In genomic region chr8:85700751-85701351, GRCm38 (mm10) we compare ENCODE assay signal across 8 mouse cellular contexts. TPM values are rescaled to one million over a fixed set of nuclear protein-coding genes. Genes with fewer than 3 reads are reported as not detected.
DNase-seq lines count a peak whose midpoint lies in the region; ATAC-seq and TF ChIP-seq lines count a peak whose summit lies in the region.

Gene Neto2, minus strand, starts transcription at chr8:85700924.

- H3K4me3 ChIP-seq in heart, embryonic 13.5 days, result peak within 1 kb of the TSS; percentile 76
- H3K4me3 ChIP-seq in kidney, postnatal 0 days (replicated peaks; ENCODE audit: low read depth, low read length), result peak within 1 kb of the TSS; percentile 56
- peak within 1 kb of the TSS; percentile 59 for H3K4me3 ChIP-seq in liver, embryonic 11.5 days (ENCODE audit: low read depth, low read length)

- peak within 1 kb of the TSS; percentile 85 for H3K9ac ChIP-seq in heart, embryonic 13.5 days
- H3K9ac ChIP-seq in kidney, postnatal 0 days (ENCODE audit: low read depth, low read length), result peak within 1 kb of the TSS; percentile 64
- peak within 1 kb of the TSS; percentile 72 for H3K9ac ChIP-seq in liver, embryonic 11.5 days (ENCODE audit: low read depth, low read length)

- peak within 1 kb of the TSS; percentile 70 for H3K27ac ChIP-seq in heart, embryonic 13.5 days (replicated peaks)
- H3K27ac ChIP-seq in kidney, postnatal 0 days, result peak within 1 kb of the TSS; percentile 69
- peak within 1 kb of the TSS; percentile 40; the same call in 1 of the 2 replicates for H3K27ac ChIP-seq in liver, embryonic 11.5 days (ENCODE audit: low read depth, low read length)

- peaks cover 5% of the 10 kb centered on the region; the same call in 1 of the 2 replicates for H3K4me1 ChIP-seq in heart, embryonic 13.5 days
- no peaks in the 10 kb centered on the region for H3K4me1 ChIP-seq in kidney, postnatal 0 days (replicated peaks; ENCODE audit: insufficient read depth, low read length)
- H3K4me1 ChIP-seq in liver, embryonic 11.5 days (replicated peaks; ENCODE audit: control insufficient read depth, insufficient read depth, low read length), result peaks cover 5% of the 10 kb centered on the region; the same call in 1 of the 2 replicates

- peak; percentile 96 for DNase-seq in heart, adult 11 months
- DNase-seq in heart, adult 8-10 months (ENCODE audit: low spot score), result no peak
- peak; percentile 76 for DNase-seq in kidney, postnatal 0 days (ENCODE audit: low spot score)
- peak; percentile 70 for DNase-seq in liver, embryonic 11.5 days (ENCODE audit: low spot score)
- peak; percentile 88 for DNase-seq in naive thymus-derived CD4-positive, alpha-beta T cell, adult 2 months (ENCODE audit: low read depth)
- peak; percentile 78 for DNase-seq in splenic B cell, adult 2 months (ENCODE audit: low read depth, low spot score)

- WGBS in heart, embryonic 13.5 days, result 6% methylated on average over 52 of the region's 65 CpGs
- 3% methylated on average over 57 of the region's 65 CpGs for WGBS in kidney, postnatal 0 days
- 7% methylated on average over 51 of the region's 65 CpGs for WGBS in liver, embryonic 11.5 days

- H3K36me3 ChIP-seq in heart, embryonic 13.5 days, result no peaks in the 10 kb centered on the region
- H3K36me3 ChIP-seq in kidney, postnatal 0 days (ENCODE audit: insufficient read depth, low read length), result no peaks in the 10 kb centered on the region
- H3K36me3 ChIP-seq in liver, embryonic 11.5 days (ENCODE audit: control insufficient read depth, insufficient read depth, low read length), result no peaks in the 10 kb centered on the region
- H3K36me3 ChIP-seq in splenic B cell, adult 2 months (ENCODE audit: control insufficient read depth, insufficient read depth, low read length, poor library complexity, severe bottlenecking), result no peaks in the 10 kb centered on the region

- peak within 1 kb of the TSS; percentile 99 for H3K4me2 ChIP-seq in heart, embryonic 13.5 days
- peak within 1 kb of the TSS; percentile 93 for H3K4me2 ChIP-seq in kidney, postnatal 0 days (ENCODE audit: low read length)
- peak within 1 kb of the TSS; percentile 81 for H3K4me2 ChIP-seq in liver, embryonic 11.5 days

- TF ChIP-seq CTCF in kidney, postnatal 0 days (IDR thresholded peaks at IDR 0.05; ENCODE audit: low read depth), result no peak

- H3K9me3 ChIP-seq in heart, embryonic 13.5 days, result no peaks in the 10 kb centered on the region
- H3K9me3 ChIP-seq in kidney, postnatal 0 days (replicated peaks; ENCODE audit: low read length), result no peaks in the 10 kb centered on the region
- no peaks in the 10 kb centered on the region for H3K9me3 ChIP-seq in liver, embryonic 11.5 days (ENCODE audit: control insufficient read depth, low read length)

- peak; percentile 57 for ATAC-seq in erythroblast, adult 5-6 weeks (replicated peaks; ENCODE audit: low FRiP score, poor library complexity, severe bottlenecking)
- peak; percentile 61; the same call in 1 of the 2 replicates for ATAC-seq in heart, embryonic 13.5 days (ENCODE audit: extremely low read depth, insufficient number of reproducible peaks, low FRiP score, low TSS enrichment)
- peak; percentile 86 for ATAC-seq in kidney, postnatal 0 days (replicated peaks; ENCODE audit: low FRiP score, low read depth)
- peak; percentile 75 for ATAC-seq in liver, embryonic 11.5 days (replicated peaks; ENCODE audit: low FRiP score)

- peaks cover 32% of the 10 kb centered on the region for H3K27me3 ChIP-seq in heart, embryonic 13.5 days (replicated peaks)
- H3K27me3 ChIP-seq in kidney, postnatal 0 days (ENCODE audit: insufficient read depth, low read length), result no peaks in the 10 kb centered on the region
- peaks cover 17% of the 10 kb centered on the region for H3K27me3 ChIP-seq in liver, embryonic 11.5 days (replicated peaks; ENCODE audit: control insufficient read depth, insufficient read depth, low read length)
- peaks cover 4% of the 10 kb centered on the region; the same call in 1 of the 2 replicates for H3K27me3 ChIP-seq in splenic B cell, adult 2 months (ENCODE audit: control insufficient read depth, insufficient read depth, low read length, poor library complexity, severe bottlenecking)

RNA-seq across cellular contexts. Expression of gene Neto2, which starts in this region (rescaled TPM):
- total RNA-seq in heart, adult 8-10 months (2022), result 1 to 10 TPM in 3 of 4 experiments, under 1 TPM in 1; 0.65 to 1.3 (median 1.1) TPM
- total RNA-seq in erythroblast, adult 5-6 weeks (2015; ENCODE audit: low replicate concordance), result 3.8 and 8.5 TPM in 2 replicates
- total RNA-seq in erythroblast, adult 5-6 weeks (2017; ENCODE audit: low replicate concordance), result 2.6 and 3.9 TPM in 2 replicates
- polyA plus RNA-seq in heart, embryonic 13.5 days (2015; fragmentation: Nextera tagmentation; extraction: Ambion mirVana), result 3.5 and 3.9 TPM in 2 replicates
- 10.6 and 10.8 TPM in 2 replicates for polyA plus RNA-seq in kidney, postnatal 0 days (2015; fragmentation: Nextera tagmentation; extraction: Ambion mirVana)
- 4.6 and 5.6 TPM in 2 replicates for polyA plus RNA-seq in liver, embryonic 11.5 days (2014; fragmentation: Nextera tagmentation; extraction: Ambion mirVana)
